Mouse (Mus musculus) common myeloid progenitor, adult 5-6 weeks (primary cell): Measurements from ENCODE around the gene Fsip1. TPM values are rescaled to one million over a fixed set of nuclear protein-coding genes. Genes with fewer than 3 reads are reported as not detected.
A peak's percentile ranks its signal among the peaks of the same experiment; 100 is the strongest.

ENCODE experiments used
- ATAC-seq: replicated peaks from 2 replicates; pipeline ENCODE4 v1.8.0; 2016; ENCODE audit warnings: low read depth, mild to moderate bottlenecking, moderate TSS enrichment, inconsistent platforms; ENCODE audit not compliant: poor library complexity, severe bottlenecking
- total RNA-seq: library from RNA; stranded (forward); fragments of 200-1000, 187-1606 nt; gene quantifications from 2 replicates; pipeline ENCODE4 v1.2.3, GENCODE M21; 2017

Gene Fsip1
- total RNA-seq, 1 experiment from 2014 or later = 0.23 TPM

DNA sequence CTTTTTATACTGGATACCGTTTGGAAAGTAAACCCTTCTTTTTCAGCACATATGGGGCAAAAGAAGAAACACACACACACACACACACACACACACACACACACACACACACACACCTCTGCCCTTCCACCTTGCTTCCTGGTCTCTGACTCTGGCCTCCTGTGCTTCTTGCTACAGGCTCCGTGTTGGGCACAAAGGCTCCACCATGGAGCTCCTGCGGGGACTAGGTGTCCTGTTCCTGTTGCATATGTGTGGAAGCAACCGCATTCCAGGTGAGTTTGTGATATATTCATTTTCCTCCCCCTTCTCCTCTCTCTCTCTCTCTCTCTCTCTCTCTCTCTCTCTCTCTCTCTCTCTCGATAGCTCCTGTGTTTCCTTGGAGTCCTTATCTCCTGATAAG, 144.3 kb downstream of the Fsip1 start:
- no peak for ATAC-seq

DNA sequence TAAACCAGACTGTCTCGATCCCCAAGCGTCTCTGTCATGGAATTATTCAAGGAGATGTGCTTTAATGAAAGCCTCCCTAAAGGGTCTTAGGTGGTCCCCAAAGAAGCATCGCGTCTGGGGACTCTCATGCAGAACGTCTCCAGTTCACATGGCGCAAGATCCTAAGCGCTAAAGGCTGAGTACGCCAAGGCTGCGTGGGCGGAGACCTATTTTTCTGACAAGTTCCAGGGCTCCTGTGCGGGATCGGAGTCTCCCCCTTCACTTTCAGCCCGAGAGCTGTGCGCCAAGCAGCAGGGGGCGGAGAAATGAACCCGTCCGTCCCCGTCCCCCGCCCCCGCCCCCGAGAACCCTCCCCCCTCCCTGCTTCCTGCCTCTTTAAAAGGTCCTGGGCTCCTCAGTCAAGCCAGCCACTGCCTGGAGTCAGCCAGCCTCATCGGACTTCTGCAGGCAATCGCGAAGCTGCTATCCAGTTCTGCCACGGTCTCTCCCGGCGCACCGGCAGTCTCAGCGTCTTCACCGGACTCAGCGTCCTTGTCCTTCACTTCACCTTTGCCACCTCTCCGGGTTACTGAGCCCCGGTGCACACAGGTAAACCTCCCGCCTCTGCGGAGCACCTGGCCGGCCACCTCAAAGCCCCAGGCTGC, 145.2 kb downstream of the Fsip1 start, which contains the start of gene Thbs1:
Gene Thbs1, plus strand, starts transcription at position 389 of the 644 bp plus-strand sequence.
- peak; percentile 72 for ATAC-seq

DNA sequence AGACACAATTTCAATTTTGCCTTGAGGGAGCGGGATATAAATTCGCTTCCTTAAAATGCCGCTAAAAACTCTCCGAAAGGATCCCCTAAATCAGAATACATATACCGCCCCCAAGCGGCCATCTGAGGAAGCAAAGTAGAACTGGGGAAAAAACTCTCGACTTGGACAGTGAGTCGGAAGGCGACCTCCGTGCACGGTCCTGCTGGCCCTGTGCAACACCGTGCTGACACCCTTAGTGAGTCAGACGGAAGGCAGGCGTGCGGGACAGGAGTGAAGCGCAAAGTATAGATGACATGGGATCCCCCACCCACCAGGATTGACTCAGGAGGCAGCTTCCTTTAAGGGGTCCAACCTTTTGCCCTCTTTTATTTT, 145.7 kb downstream of the Fsip1 start:
- ATAC-seq = peak; percentile 80

DNA sequence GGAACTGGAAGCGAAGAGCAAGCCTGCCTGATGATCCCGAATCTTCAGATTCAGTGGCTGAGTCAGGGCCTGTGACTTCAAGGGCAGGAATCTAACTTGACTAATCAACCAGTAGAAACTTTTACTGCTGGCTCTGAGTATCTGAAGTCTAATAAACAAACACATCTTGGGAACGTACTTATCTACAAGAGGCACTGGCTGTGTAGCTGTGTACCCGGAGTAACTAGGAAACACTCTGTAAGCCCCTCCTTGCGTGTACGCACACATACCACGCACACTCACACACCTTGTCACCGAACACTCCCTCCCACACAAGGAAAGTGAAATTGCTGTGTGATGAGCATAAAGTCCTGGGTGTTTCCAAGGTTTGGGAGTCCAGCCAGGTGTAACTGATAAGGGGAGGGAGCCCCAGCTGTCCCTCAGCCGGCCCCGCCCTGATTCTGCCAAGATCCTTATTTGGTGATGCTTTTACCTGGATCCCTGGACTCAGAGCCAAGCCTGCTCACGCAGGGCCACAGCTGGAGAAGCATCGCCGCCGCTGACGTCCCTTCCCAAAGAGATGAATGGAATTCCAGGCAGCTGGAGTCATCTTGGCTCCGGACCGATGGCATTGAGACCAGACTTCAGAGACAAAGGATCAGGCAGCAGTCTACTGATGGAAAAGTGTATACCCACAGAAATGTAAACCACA, 146.4 kb downstream of the Fsip1 start:
- ATAC-seq = no peak

DNA sequence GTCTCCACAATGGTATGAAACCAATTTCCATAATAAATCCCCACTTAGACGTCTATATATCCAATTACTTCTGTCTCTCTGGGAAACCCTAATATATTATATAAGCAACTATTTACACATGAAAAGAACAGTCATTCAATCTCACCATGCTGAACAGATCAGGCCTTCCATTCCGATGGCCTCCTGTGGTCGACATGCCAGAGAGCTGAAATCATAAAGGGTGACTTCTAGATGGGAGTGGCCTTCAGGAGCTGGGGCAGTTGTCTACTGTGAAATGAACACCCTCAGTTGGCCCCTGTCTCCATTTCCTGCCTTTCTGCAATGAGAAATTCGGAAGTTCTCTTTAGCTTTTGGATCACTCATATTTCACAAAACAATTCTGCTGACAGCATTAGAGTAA, 154.6 kb downstream of the Fsip1 start:
- no peak for ATAC-seq

DNA sequence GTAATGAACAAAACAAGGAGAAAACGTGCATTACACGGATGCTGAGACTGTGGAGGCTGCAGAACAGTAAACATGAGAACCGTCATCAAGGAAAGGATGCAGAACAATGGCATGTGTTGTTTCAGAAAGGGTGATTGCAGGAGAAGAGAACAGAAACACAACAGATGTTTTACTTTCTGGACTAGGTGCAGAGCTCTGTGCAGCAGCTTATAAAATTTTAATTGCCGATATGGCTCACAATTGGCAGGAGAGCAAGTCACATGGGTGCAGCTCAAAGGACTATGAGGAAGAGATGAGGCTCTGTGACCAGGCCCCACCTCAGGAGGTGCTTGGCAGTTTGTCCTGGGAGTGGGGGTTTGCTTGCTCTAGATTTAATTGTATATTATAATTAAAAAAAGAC, 157.7 kb downstream of the Fsip1 start:
- ATAC-seq = no peak

DNA sequence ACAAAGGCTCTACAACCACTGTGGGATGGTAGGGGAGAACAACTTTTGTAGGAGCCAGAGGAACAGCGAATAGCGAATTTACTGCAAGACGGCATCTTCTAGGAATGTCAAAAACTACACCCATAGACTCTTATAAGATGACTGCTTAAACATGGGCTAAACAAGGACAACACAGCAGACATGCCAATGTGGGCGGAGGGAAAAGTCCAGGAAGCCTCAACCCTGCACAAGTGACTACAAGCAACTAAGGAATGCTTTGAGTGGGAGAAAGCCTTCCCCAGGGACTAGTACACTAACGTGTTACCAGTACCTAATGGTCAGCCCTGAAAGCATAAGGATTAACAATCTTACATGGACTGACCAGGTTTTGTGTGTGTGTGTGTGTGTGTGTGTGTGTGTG, 165.5 kb downstream of the Fsip1 start:
- no peak for ATAC-seq

DNA sequence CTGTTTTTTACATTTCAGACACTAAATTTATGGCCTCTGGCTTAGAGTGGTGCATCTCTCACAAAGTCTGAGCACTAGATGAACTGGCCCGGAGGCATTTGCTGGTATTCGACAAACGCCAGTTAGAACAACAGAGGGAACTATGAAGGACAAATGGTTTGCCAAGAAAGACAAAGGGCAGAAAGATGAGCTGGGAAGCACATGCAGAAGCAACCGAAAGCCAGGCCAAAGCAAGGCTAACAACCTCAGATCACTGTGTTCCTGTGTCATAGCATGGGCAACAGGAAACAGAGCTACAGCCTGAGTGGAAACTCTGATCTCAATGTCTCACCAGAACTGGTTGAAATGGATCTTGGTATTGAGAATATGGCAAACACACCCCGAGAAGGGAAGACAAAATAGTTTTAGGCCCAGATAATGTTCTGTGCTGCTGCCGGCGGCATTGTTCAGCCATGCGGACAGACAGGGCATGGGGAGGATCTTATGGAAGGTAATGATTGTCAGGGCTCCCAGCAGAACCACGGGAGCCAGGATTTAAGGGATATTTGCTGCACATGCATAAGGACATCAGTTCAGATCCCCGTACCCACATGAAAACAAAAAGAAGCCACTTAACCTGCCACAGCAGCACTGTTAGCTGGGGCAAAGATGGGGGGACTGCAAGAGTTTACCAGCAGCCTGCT, 169.6 kb downstream of the Fsip1 start:
- no peak for ATAC-seq

DNA sequence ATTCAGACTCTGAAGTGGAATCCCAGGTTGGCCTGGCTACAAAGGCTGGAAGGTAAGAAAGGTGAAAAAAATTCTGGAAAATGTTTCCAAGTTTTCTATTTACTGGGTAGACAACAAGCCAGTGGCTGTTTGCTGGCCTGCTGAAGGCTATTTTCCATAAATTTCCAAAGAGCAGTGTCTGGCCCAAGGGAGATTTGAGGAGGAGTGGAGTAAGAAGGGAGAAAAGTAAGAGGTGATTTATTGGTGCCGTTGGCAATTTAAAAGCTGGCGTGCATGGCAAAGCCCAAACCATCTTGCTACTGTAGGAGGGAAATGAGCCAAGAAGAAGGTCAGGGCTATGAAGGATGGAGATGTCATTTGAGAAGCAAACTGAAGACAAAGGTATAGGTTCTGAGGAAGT, 171.1 kb downstream of the Fsip1 start:
- ATAC-seq = no peak

DNA sequence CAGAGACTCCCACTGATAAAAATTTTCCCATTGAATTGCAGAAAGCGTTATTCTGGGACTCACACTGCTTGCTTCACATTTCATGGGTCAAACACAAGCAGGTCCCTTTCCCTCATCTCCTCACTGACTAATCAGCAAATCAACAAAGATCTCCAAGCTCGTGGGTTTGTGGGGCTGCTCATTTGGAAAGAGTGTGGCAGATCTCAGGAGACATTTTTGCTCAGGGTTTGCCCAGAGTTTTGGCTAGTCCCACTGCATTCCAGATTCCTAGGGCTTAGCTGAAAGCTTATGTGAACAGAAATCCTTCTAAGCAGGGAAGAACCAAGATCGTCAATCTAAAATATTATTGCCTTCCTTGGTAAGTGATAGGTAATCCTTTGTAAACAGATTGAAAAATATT, 172.1 kb downstream of the Fsip1 start:
- no peak for ATAC-seq

DNA sequence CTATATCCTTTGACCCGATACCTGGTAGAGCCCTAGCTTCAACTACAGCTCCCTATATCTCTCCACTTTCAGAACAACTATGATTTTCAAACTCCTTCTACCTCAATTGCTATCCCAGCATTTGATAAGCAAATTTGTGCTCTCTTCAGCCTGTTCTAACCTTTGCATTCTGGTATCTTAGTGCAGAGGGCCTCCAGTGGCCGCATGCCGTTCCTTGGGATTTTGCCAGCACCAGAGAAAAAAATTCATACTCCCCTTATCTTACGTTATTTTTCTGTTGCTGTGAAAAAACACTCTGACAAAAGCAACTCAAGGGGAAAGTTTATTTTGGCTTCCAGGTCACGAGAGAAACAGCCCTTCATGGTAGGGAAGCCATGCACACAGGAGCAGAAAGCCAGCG, 173.1 kb downstream of the Fsip1 start:
- ATAC-seq = 0 out of 2 replicates have a peak, but pooled peaks have one; percentile 15

DNA sequence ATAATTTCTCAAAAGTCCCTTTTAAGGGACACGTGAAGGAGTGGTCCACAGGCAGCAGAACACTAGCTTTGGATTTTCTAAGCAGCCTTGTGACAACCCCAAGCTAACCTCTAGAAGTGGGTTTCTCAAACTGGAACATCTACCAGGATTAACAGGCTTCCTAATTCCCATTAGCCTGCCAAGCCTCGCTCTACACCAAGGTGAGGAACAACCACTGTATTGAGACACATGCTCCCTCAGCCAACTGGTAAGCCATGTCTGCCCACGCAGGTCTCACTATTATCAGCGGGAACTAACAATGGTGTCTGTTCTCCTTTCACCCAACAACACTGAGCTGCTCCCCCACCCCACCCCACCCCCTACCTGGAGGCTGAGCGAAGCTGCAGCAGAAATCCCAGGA, 175.2 kb downstream of the Fsip1 start:
- ATAC-seq = no peak

Other genes with a start within 250 kb of the Fsip1 start
- 0.59 and 3.1 TPM in 2 replicates for gene Thbs1, start 145.1 kb downstream of the Fsip1 start, total RNA-seq
- not detected in 2 replicates for gene Gpr176, start 116.5 kb upstream of the Fsip1 start, total RNA-seq
- 14.8 and 21.7 TPM in 2 replicates for gene Eif2ak4, start 131.7 kb upstream of the Fsip1 start, total RNA-seq
- gene Srp14, start 222.7 kb upstream of the Fsip1 start, total RNA-seq = 172 and 192 TPM in 2 replicates